Mouse (Mus musculus) liver, embryonic 14.5 days (tissue): ENCODE data around the gene Ppp2r5e.

Experiments
- CTCF ChIP-seq: IDR thresholded peaks from 2 replicates; pipeline ENCODE4 v1.5.1; 2016; ENCODE audit warnings: antibody characterized with exemption, low read depth, control low read depth
- EP300 ChIP-seq: IDR thresholded peaks from 2 replicates; pipeline ENCODE4 v1.6.1; 2016; ENCODE audit warnings: antibody characterized with exemption, low read depth

DNA sequence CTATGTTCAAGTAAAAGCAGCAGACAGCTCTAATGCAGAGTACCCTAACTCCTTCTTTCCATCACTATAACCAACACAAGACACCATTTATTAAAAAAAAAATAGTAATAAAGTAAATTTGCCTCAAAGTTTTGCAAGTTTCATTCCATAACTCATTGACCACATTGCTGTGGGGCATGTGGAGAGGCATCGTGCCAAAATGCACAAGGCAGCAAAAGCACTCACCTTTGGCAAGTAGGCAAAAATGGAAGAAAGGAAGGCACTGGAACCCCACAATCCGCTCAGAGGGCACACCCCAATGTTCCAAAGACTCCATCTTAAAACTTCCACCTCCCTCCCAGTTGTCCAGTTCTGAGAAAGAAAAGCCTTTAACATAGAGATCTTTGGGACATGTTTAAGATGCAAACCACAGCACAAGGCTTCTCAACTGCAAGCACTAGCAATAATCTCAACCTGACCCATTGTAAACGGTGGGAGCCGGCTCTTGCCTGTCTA lies 50.6 kb downstream of the Ppp2r5e start:
- TF ChIP-seq EP300 = no peak
- TF ChIP-seq CTCF = no peak
